Mouse (Mus musculus) hindbrain, embryonic 13.5 days (tissue): ENCODE measurements around the gene Tnfsf12. TPM values are rescaled to one million over a fixed set of nuclear protein-coding genes. Genes with fewer than 3 reads are reported as not detected.
"Not testable (repeated sequence)": the region's sequence is repeated elsewhere in the genome, so short reads cannot be mapped to it uniquely, and the experiment has no call there.

ENCODE experiments used
- ATAC-seq: fragments of 200-750 bp; cut with Nextera tagmentation; 2 replicates; pipeline ENCODE4 v1.8.0; 2017; ENCODE audit warnings: moderate TSS enrichment; ENCODE audit not compliant: low FRiP score
- H3K27ac ChIP-seq: fragments of 300-500 bp; sonication (generic); 2 replicates; pipeline ENCODE4 v1.5.1; 2015; ENCODE audit warnings: inconsistent platforms, mild to moderate bottlenecking, moderate library complexity
- H3K27me3 ChIP-seq: fragments of 300-500 bp; sonication (generic); 2 replicates; pipeline ENCODE4 v1.6.1; 2015; ENCODE audit warnings: mild to moderate bottlenecking, inconsistent platforms
- H3K36me3 ChIP-seq: fragments of 300-500 bp; sonication (generic); 2 replicates; pipeline ENCODE4 v1.6.1; 2015; ENCODE audit warnings: mild to moderate bottlenecking, inconsistent platforms
- H3K4me1 ChIP-seq: fragments of 300-500 bp; sonication (generic); replicated peaks from 2 replicates; pipeline ENCODE4 v1.6.1; 2015; ENCODE audit warnings: inconsistent platforms
- H3K4me2 ChIP-seq: fragments of 300-500 bp; sonication (generic); 2 replicates; pipeline ENCODE4 v1.6.1; 2015; ENCODE audit warnings: inconsistent platforms, mild to moderate bottlenecking, moderate library complexity
- H3K4me3 ChIP-seq: fragments of 300-500 bp; sonication (generic); 2 replicates; pipeline ENCODE4 v1.5.1; 2015; ENCODE audit warnings: mild to moderate bottlenecking, inconsistent platforms
- H3K9ac ChIP-seq: fragments of 300-500 bp; sonication (generic); 2 replicates; pipeline ENCODE4 v1.6.1; 2015; ENCODE audit warnings: mild to moderate bottlenecking, inconsistent platforms
- H3K9me3 ChIP-seq: fragments of 300-500 bp; sonication (generic); 2 replicates; pipeline ENCODE4 v1.6.1; 2016; ENCODE audit warnings: inconsistent platforms
- WGBS: fragments of 180-500 bp; shearing (Covaris S2); methylation state at CpG from one replicate; pipeline ENCODE4 v1.1.7; 2015; 5-methylcytosine and 5-hydroxymethylcytosine counted together
- polyA plus RNA-seq: library from polyadenylated mRNA; unstranded; fragments of >200 nt; fragmentation: Nextera tagmentation; extraction: Ambion mirVana; gene quantifications from 2 replicates; pipeline ENCODE4 v1.2.1, GENCODE M21; 2015

Tnfsf12 gene
- polyA plus RNA-seq = 1.8 and 3.6 TPM in 2 replicates

DNA sequence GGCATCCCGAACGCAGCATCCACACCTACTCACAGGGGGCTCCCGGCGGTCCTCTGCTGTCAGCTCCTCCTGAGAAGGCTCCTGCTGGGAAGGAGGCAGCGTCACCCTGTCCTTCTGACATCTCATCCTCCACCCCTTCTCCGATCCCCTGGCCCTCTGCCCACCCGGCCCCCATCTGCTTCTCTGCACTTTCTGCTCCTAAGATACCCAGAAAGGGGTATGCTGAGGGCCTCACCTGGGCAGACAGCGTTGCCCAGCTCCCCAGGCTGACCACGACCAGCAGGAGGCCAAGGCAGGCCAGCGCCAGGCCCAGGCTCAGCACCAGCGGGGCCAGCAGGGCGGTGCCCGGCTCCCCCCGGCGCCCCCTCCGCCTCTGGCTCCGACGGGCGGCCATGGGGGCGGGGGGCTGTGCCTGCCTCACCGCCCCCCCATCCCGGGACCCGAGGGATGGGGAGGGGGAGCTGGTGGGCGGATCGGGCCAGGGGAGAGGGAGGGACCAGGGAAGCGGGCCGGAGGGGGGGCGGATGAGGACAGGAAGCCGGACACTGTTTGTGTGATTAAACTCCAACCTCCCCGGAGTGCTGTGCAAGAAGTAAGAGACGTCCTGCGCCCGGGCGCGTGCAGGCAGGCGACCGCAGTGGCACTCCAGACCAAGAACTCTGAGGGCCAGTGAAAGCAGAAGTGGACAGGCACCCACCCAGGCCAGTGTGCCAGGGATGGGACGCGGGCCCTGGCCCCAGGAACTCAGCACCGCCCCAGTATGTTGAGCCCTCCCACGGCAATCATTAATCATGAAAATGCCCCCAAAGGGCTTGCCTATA lies at the start of gene Tnfsf12, which contains the start of gene Tnfsfm13:
Gene Tnfsf12 (minus strand): TSS at position 489 of the 821 bp plus-strand sequence.
Gene Tnfsfm13 (minus strand): TSS at position 738 of the 821 bp plus-strand sequence.
- Histone ChIP-seq H3K9ac (peak within 1 kb of the TSS; percentile 84), H3K27ac (peak within 1 kb of the TSS; percentile 52; the same call in 1 of the 2 replicates), H3K4me2 (peak within 1 kb of the TSS; percentile 84), H3K4me1 (peaks cover 11% of the 10 kb centered on the region), H3K9me3 (no peaks in the 10 kb centered on the region), H3K36me3 (no peaks in the 10 kb centered on the region), H3K4me3 (peak within 1 kb of the TSS; percentile 49), H3K27me3 (no peaks in the 10 kb centered on the region)
- 0 out of 2 replicates have a peak, but pooled peaks have one; percentile 28 for ATAC-seq
- WGBS = 2% methylated on average over 25 of the region's 41 CpGs

DNA sequence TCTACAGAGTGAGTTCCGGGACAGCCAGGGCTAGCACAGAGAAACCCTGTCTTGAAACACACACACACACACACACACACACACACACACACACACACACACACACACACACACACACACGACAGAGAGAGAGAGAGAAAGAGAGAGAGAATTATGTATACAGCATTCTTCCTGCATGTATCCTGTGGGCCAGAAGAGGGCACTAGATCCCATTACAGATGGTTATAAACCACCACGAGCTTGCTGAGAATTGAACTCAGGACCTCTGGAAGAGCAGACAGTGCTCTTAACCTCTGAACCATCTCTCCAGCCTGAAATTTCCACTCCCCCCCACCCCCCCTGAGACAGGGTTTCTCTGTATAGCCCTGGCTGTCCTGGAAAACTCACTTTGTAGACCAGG lies 35.8 kb upstream of the Tnfsf12 start:
- H3K4me2 ChIP-seq, H3K9ac ChIP-seq, H3K4me3 ChIP-seq, H3K4me1 ChIP-seq, H3K9me3 ChIP-seq, H3K27me3 ChIP-seq, ATAC-seq, H3K27ac ChIP-seq: not testable (repeated sequence)
- 69% methylated on average over 1 of the region's 3 CpGs for WGBS
- H3K36me3 ChIP-seq = peaks cover 34% of the 10 kb centered on the region

DNA sequence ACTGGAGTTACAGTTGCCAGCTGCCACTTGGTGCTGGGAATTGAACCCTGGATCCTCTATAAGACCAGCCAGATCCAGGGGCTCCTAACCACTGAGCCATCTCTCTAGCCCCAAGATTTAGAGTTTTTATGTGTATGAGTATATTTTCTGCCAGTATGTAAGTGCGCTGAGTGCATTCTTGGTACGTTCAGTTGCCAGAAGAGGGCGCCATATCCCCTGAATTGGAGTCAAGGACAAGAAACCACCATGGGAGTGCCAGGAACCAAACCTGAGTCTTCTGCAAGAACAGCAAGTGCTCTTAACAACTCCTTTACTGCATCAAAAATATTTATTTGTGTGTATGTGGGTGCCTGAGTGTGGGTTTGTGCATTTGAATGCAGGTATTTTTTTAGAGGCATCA lies 33.4 kb upstream of the Tnfsf12 start:
- Histone ChIP-seq H3K27ac (no peak overlapping the region), H3K9ac (no peak overlapping the region), H3K4me1 (no peaks in the 10 kb centered on the region), H3K4me3 (no peak overlapping the region), H3K9me3 (0 out of 2 replicates have a peak, but pooled peaks cover 5% of the 10 kb centered on the region), H3K36me3 (peaks cover 10% of the 10 kb centered on the region), H3K27me3 (no peaks in the 10 kb centered on the region), H3K4me2 (no peak overlapping the region)
- 14% methylated on average over 3 of the region's 3 CpGs for WGBS
- no peak for ATAC-seq

DNA sequence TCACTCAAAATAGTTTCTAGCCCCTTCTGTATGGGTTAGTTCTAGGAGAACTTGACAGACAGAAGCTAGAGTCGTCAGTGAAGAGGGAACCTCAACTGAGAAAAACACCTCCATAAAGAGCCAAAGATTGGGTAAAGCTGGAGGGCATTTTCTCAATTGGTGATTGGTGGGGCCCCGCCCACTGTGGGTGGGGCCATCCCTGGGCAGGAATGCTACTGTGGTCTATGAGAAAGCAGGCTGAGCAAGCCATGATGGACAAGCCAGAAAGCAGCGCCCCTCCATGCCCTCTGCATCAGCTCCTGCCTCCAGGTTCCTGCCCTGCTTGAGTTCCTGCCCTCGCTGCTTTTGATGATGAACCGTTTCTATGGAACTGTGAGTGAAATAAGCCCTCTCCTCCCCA lies 30.3 kb upstream of the Tnfsf12 start:
- no peak overlapping the region for H3K9ac ChIP-seq
- H3K4me2 ChIP-seq = no peak overlapping the region
- 0 out of 2 replicates have a peak, but pooled peaks cover 5% of the 10 kb centered on the region for H3K9me3 ChIP-seq
- WGBS = 38% methylated on average over 5 of the region's 5 CpGs
- no peaks in the 10 kb centered on the region for H3K4me1 ChIP-seq
- no peaks in the 10 kb centered on the region for H3K27me3 ChIP-seq
- no peak overlapping the region for H3K27ac ChIP-seq
- ATAC-seq = no peak
- H3K4me3 ChIP-seq = no peak overlapping the region
- H3K36me3 ChIP-seq = no peaks in the 10 kb centered on the region

DNA sequence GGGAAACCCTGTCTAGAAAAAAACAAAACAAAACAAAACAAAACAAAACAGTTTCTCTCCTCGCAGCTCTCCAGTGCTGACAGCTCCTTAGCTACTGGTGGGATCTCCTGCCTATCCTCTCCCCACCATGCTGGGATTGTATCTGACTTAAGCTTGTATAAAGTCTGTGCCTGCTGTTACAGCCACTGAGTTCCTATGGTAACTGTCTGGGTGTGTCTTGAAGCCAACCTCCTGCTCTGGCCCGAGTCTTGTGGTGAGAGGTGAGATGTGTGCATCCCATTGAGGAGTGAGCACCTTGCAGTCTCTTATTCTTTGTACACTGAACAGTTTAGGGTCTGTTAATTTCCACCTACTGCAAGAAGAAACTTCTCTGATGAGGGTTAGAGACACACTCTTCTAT lies 27.4 kb upstream of the Tnfsf12 start:
- H3K4me3 ChIP-seq = no peak overlapping the region
- 52% methylated on average over 2 of the region's 2 CpGs for WGBS
- H3K36me3 ChIP-seq = no peaks in the 10 kb centered on the region
- H3K4me2 ChIP-seq = no peak overlapping the region
- no peak for ATAC-seq
- no peaks in the 10 kb centered on the region for H3K4me1 ChIP-seq
- no peak overlapping the region for H3K9ac ChIP-seq
- no peaks in the 10 kb centered on the region for H3K27me3 ChIP-seq
- H3K27ac ChIP-seq = no peak overlapping the region
- H3K9me3 ChIP-seq = no peaks in the 10 kb centered on the region

DNA sequence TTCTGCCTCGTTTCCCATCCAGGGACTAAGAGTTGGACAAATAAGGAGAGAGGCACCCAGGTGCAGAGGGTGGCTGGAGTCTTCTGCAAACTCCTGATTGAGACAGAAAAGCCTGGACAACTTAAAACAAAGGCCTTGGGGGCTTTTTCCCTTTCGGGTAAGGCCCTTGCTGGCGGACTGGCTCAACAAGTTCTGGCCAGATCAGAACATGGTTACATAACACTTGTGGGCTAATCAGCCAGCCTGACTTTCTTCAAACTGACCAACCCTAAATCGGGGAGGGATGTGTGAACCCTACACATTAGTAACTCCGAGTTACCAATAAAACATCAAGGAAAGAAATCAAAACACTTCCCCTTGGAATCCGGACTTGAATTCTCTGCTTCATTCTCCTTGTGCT lies 25.2 kb upstream of the Tnfsf12 start:
- H3K4me1 ChIP-seq = 0 out of 2 replicates have a peak, but pooled peaks cover 2% of the 10 kb centered on the region

DNA sequence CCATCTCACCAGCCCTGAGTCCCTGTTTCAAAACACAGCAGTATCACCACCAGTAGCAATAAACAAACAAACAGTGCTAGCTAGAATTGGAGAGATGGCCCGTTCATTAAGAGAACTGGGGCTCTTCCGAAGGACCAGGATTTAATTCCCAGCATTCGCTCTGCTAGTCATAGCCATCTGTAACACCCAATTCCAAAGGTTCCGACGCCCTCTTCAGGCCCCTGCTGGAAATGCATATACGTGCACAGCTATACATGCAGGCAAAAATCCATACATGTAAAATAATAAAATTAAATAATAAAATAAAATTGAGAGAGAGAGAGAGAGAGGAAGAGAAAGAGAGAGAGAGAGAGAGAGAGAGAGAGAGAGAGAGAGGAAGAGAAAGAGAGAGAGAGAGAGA lies 23.8 kb upstream of the Tnfsf12 start:
- 74% methylated on average over 6 of the region's 6 CpGs for WGBS
- Histone ChIP-seq H3K4me3 (no peak overlapping the region), H3K27ac (no peak overlapping the region), H3K9me3 (no peaks in the 10 kb centered on the region), H3K4me1 (0 out of 2 replicates have a peak, but pooled peaks cover 3% of the 10 kb centered on the region), H3K36me3 (no peaks in the 10 kb centered on the region), H3K27me3 (no peaks in the 10 kb centered on the region), H3K9ac (no peak overlapping the region), H3K4me2 (no peak overlapping the region)
- no peak for ATAC-seq

More for the DNA sequence above, 25.2 kb upstream of the Tnfsf12 start:
- WGBS = 82% methylated on average over 6 of the region's 6 CpGs
- no peak overlapping the region for H3K27ac ChIP-seq
- H3K9me3 ChIP-seq = no peaks in the 10 kb centered on the region
- H3K4me2 ChIP-seq = no peak overlapping the region
- no peak for ATAC-seq
- no peaks in the 10 kb centered on the region for H3K36me3 ChIP-seq
- H3K4me3 ChIP-seq = no peak overlapping the region
- no peak overlapping the region for H3K9ac ChIP-seq
- no peaks in the 10 kb centered on the region for H3K27me3 ChIP-seq

DNA sequence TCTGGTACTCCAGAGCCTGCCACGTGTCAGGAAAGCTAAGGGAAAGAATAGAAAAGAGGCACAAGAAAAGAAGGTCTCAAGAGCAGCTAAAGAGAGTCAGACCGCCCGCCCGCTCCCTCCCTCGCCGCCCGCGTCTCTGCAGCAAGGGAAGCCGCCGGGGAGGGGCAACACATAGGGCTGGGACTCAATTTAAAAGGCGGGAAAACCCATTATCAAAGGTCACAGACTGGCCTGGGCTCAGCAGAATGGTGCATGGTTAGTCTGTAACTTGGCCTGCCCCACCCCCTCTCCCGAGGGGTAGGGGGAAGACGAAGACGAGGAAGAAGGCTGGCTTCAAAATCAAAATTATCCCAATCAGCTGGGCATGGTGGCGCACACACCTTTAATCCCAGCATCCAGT lies 23.0 kb upstream of the Tnfsf12 start:
- Histone ChIP-seq H3K9ac (peak overlapping the region; percentile 36; the same call in 1 of the 2 replicates), H3K27me3 (no peaks in the 10 kb centered on the region), H3K36me3 (no peaks in the 10 kb centered on the region), H3K4me2 (no peak overlapping the region), H3K4me1 (0 out of 2 replicates have a peak, but pooled peaks cover 3% of the 10 kb centered on the region), H3K4me3 (no peak overlapping the region), H3K9me3 (no peaks in the 10 kb centered on the region), H3K27ac (no peak overlapping the region)
- 24% methylated on average over 15 of the region's 15 CpGs for WGBS
- no peak for ATAC-seq

DNA sequence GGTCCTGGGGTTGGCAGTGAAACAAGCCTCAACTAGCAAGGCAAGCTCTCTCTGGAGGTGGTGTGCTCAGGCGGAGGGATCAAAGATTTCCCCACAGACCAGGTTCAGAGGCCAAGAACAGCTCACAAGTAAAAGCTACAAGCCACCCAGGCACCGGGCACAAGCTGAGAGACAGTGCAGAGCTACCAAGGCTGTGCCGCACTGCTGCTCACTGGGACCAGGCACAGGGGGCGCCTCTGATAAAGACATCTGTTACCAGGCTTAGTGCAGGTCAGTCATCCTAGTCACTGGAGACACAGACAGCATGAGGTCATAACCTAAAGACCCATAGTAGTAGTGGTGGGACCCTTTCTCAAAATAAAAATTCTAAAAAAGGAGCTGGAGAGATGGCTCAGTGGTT lies 21.3 kb upstream of the Tnfsf12 start:
- WGBS = 71% methylated on average over 4 of the region's 4 CpGs
- no peak for ATAC-seq
- Histone ChIP-seq H3K9ac (no peak overlapping the region), H3K4me2 (no peak overlapping the region), H3K9me3 (no peaks in the 10 kb centered on the region), H3K27me3 (no peaks in the 10 kb centered on the region), H3K36me3 (no peaks in the 10 kb centered on the region), H3K27ac (no peak overlapping the region), H3K4me3 (no peak overlapping the region), H3K4me1 (0 out of 2 replicates have a peak, but pooled peaks cover 3% of the 10 kb centered on the region)

DNA sequence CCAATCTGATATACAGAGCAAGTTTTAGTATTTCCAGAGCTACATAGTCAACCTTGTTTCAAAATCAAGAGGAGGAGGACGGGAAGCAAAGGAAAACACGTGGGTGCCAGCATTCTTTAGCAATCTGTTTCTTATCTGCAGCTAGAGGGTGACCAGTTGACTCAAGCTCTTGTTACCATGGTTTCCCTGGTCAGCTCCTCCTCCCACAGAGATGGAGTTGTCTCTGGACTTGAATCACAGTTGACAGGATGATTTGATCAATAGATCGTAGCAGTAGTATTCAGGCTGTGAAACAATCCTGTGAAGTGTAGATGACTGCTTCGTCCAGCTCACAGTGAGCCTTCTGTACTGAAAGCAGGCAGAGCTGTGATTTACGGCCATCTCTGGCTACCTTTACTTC lies 20.3 kb upstream of the Tnfsf12 start:
- Histone ChIP-seq H3K27me3 (no peaks in the 10 kb centered on the region), H3K9me3 (no peaks in the 10 kb centered on the region), H3K4me2 (no peak overlapping the region), H3K4me3 (no peak overlapping the region), H3K4me1 (0 out of 2 replicates have a peak, but pooled peaks cover 3% of the 10 kb centered on the region), H3K36me3 (no peaks in the 10 kb centered on the region), H3K27ac (no peak overlapping the region), H3K9ac (no peak overlapping the region)
- 17% methylated on average over 5 of the region's 5 CpGs for WGBS
- no peak for ATAC-seq

DNA sequence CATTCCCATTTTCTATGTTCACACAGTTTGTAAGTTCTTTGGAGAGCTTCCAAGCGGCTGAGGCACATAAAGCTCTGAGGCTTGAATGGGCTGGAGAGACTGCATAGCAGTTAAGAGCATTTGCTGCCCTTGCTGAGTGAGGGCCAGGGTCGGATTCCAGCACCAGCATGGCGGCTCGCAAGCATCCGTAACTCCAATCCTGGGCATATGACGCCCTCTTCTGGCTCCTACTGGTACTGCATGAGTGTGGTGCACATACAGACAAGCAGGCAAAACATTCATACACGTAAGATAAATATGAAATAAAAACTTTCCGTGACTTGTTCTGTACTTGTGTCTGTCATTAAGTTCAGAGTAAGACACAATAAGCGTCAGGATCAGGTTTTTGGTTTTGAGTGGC lies 19.8 kb upstream of the Tnfsf12 start:
- no peaks in the 10 kb centered on the region for H3K36me3 ChIP-seq
- H3K27me3 ChIP-seq = no peaks in the 10 kb centered on the region
- H3K4me1 ChIP-seq = 0 out of 2 replicates have a peak, but pooled peaks cover 3% of the 10 kb centered on the region
- H3K9me3 ChIP-seq = no peaks in the 10 kb centered on the region
- no peak for ATAC-seq
- no peak overlapping the region for H3K4me2 ChIP-seq
- WGBS = 60% methylated on average over 9 of the region's 9 CpGs
- no peak overlapping the region for H3K4me3 ChIP-seq
- no peak overlapping the region for H3K27ac ChIP-seq
- no peak overlapping the region for H3K9ac ChIP-seq

DNA sequence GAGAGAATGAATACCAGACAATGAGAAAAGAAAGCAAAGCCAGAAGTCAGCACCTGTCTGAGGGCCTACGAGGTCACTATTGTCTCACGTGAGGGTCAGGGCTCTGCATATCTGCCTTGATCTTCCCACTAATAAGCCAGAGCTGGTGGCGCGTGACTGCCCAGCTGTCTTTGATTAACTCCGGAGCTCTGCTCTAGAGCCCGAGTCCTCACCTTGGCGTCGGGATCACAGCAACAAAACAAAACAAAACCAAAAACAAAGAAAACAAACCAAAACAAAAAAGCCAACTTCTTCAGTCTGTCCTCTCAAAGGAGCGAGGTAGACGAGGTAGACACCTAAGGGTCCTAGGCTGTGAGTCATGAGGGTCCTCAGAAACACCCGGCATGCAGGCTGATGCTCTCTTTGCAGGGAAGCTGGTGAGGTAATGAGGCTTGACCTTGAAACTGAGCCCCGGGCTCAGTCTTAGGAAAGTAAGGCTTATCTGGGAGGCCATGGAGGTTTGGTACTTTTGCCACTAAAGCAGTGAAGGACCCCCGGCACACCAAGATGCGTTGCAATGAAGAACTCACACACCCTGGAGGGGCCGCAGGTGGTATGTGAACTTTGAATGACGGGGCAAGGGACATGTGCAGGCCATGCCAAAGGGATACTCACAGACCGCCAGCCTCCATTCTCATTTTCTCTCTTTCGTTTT lies 19.1 kb upstream of the Tnfsf12 start:
- no peak overlapping the region for H3K4me2 ChIP-seq
- H3K9ac ChIP-seq = no peak overlapping the region
- ATAC-seq = no peak
- no peak overlapping the region for H3K4me3 ChIP-seq
- H3K9me3 ChIP-seq = no peaks in the 10 kb centered on the region
- no peaks in the 10 kb centered on the region for H3K36me3 ChIP-seq
- 0 out of 2 replicates have a peak, but pooled peaks cover 5% of the 10 kb centered on the region for H3K4me1 ChIP-seq
- WGBS = 70% methylated on average over 18 of the region's 18 CpGs
- H3K27ac ChIP-seq = no peak overlapping the region
- no peaks in the 10 kb centered on the region for H3K27me3 ChIP-seq
